ENCODE assay signal across 8 mouse cellular contexts in the genomic region with DNA sequence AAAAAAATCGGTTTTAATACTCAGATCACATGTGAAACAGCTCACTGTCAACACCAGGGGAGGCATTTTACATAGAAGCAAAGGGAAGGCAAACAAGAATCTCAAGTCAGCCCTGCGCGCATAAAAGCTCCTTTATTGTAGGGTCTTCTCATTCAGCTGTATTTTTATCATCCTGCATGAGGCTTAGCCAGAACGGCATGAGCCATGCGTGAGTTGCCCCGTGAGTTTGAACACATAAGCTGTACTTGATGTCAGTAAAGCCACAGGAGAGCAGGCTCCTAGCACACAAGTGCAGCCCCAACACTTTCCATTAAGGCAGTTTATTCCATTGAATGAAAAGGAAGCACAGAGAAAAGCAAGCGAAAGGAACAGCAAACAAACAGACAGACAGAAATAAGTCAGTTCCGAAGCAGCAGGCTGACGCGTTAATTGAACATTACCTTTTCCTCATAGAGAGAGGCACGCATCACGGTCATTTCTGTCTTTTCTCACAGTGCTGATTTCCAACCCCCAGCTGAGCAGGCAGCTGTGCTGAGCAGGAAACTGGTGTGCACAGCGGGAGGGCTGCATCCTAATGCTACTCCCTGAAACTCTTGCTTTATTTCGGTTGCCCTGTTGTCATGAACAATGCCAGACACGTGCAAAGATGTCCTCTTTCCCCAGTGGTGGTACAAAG.
DNase-seq lines count a peak whose midpoint lies in the region; ATAC-seq and TF ChIP-seq lines count a peak whose summit lies in the region.

No protein-coding gene starts in this region.

- no peaks in the 10 kb centered on the region for H3K4me1 ChIP-seq in heart, postnatal 0 days (ENCODE audit: control insufficient read depth, insufficient read depth)
- H3K4me1 ChIP-seq in embryonic facial prominence, embryonic 11.5 days (ENCODE audit: control insufficient read depth, insufficient read depth, low read length): no peaks in the 10 kb centered on the region
- H3K4me1 ChIP-seq in midbrain, embryonic 16.5 days (ENCODE audit: control insufficient read depth, insufficient read depth, low read length): peaks cover 16% of the 10 kb centered on the region

- DNase-seq in heart, postnatal 0 days (ENCODE audit: low spot score): no peak
- DNase-seq in heart, postnatal 36 days: no peak
- DNase-seq in embryonic facial prominence, embryonic 11.5 days (ENCODE audit: low spot score): peak; percentile 39
- DNase-seq in layer of hippocampus, adult 11-12 months (ENCODE audit: low spot score): peak; percentile 42
- no peak for DNase-seq in ovary, postnatal 10 days (ENCODE audit: low spot score)
- no peak for DNase-seq in lung, postnatal 4 days
- no peak for DNase-seq in testis, postnatal 10 days (ENCODE audit: low spot score)

- peak overlapping the region; percentile 14; the same call in 1 of the 2 replicates for H3K4me3 ChIP-seq in heart, postnatal 0 days (ENCODE audit: low read depth, low read length)
- H3K4me3 ChIP-seq in embryonic facial prominence, embryonic 11.5 days (ENCODE audit: low read depth, low read length): no peak overlapping the region
- H3K4me3 ChIP-seq in midbrain, embryonic 16.5 days (ENCODE audit: low read depth, low read length): peak overlapping the region; percentile 36

- H3K9me3 ChIP-seq in heart, postnatal 0 days (replicated peaks; ENCODE audit: control insufficient read depth, low read length): no peaks in the 10 kb centered on the region
- no peaks in the 10 kb centered on the region for H3K9me3 ChIP-seq in embryonic facial prominence, embryonic 11.5 days (replicated peaks; ENCODE audit: control insufficient read depth, low read length)
- no peaks in the 10 kb centered on the region for H3K9me3 ChIP-seq in midbrain, embryonic 16.5 days (replicated peaks; ENCODE audit: control insufficient read depth, low read length, poor library complexity, severe bottlenecking)

- H3K9ac ChIP-seq in heart, postnatal 0 days (replicated peaks; ENCODE audit: low read depth, low read length): no peak overlapping the region
- H3K9ac ChIP-seq in embryonic facial prominence, embryonic 11.5 days (replicated peaks; ENCODE audit: low read length): peak overlapping the region; percentile 22; the same call in 1 of the 2 replicates
- peak overlapping the region; percentile 64 for H3K9ac ChIP-seq in midbrain, embryonic 16.5 days (ENCODE audit: low read depth, low read length)

- H3K27me3 ChIP-seq in heart, postnatal 0 days (ENCODE audit: control insufficient read depth, insufficient read depth, low read length): no peaks in the 10 kb centered on the region
- no peaks in the 10 kb centered on the region for H3K27me3 ChIP-seq in embryonic facial prominence, embryonic 11.5 days (ENCODE audit: control insufficient read depth, insufficient read depth, low read length)
- no peaks in the 10 kb centered on the region for H3K27me3 ChIP-seq in midbrain, embryonic 16.5 days (ENCODE audit: control insufficient read depth, insufficient read depth, low read depth, low read length)

- no peak for ATAC-seq in heart, postnatal 0 days (ENCODE audit: insufficient read depth, low read depth)
- ATAC-seq in embryonic facial prominence, embryonic 11.5 days (replicated peaks; ENCODE audit: insufficient number of reproducible peaks, low FRiP score, low TSS enrichment, low read depth): peak; percentile 29; the same call in 1 of the 2 replicates
- peak; percentile 87 for ATAC-seq in midbrain, embryonic 16.5 days

- TF ChIP-seq CTCF in heart, postnatal 0 days (IDR thresholded peaks at IDR 0.05; ENCODE audit: low read depth): no peak

- intact Hi-C loops in heart, postnatal 36 days (cut with DNase I): no loop called here

- no peak overlapping the region for H3K27ac ChIP-seq in heart, postnatal 0 days (ENCODE audit: low read depth)
- H3K27ac ChIP-seq in embryonic facial prominence, embryonic 11.5 days (replicated peaks; ENCODE audit: low read depth, low read length): no peak overlapping the region
- peak overlapping the region; percentile 88 for H3K27ac ChIP-seq in midbrain, embryonic 16.5 days (ENCODE audit: low read length)

- no peak for TF ChIP-seq EP300 in heart, postnatal 0 days (IDR thresholded peaks at IDR 0.05; ENCODE audit: low read depth)

- no peaks in the 10 kb centered on the region for H3K36me3 ChIP-seq in heart, postnatal 0 days (replicated peaks; ENCODE audit: control insufficient read depth, insufficient read depth, low read length)
- H3K36me3 ChIP-seq in embryonic facial prominence, embryonic 11.5 days (replicated peaks; ENCODE audit: control insufficient read depth, insufficient read depth, low read depth, low read length): no peaks in the 10 kb centered on the region
- H3K36me3 ChIP-seq in midbrain, embryonic 16.5 days (ENCODE audit: control insufficient read depth, insufficient read depth, low read length): no peaks in the 10 kb centered on the region

- 8% methylated on average over 15 of the region's 15 CpGs for WGBS in heart, postnatal 0 days
- 11% methylated on average over 15 of the region's 15 CpGs for WGBS in embryonic facial prominence, embryonic 11.5 days
- under 1% methylated on average over 15 of the region's 15 CpGs for WGBS in midbrain, embryonic 16.5 days

- H3K4me2 ChIP-seq in heart, postnatal 0 days (ENCODE audit: low read depth, low read length): peak overlapping the region; percentile 47
- peak overlapping the region; percentile 27 for H3K4me2 ChIP-seq in embryonic facial prominence, embryonic 11.5 days (ENCODE audit: low read depth, low read length)
- H3K4me2 ChIP-seq in midbrain, embryonic 16.5 days (ENCODE audit: low read length): peak overlapping the region; percentile 55

Comparison
In these comparisons a context has a peak if more than half of its experiments do, and no peak if none do; other contexts are left out.
1. DNase-seq: peak in embryonic facial prominence, embryonic 11.5 days (single experiment) and layer of hippocampus, adult 11-12 months (single experiment); none in heart, postnatal 0 days (single experiment), heart, postnatal 36 days (0 of 2), ovary, postnatal 10 days (single experiment), lung, postnatal 4 days (0 of 2) and testis, postnatal 10 days (single experiment).
2. Peak in every context shown above with its lines, with median percentiles within 50 percentile points of each other: H3K4me2 ChIP-seq.